Mouse (Mus musculus) midbrain, embryonic 11.5 days (tissue): ENCODE results near the gene S100a7a. TPM values are rescaled to one million over a fixed set of nuclear protein-coding genes. Genes with fewer than 3 reads are reported as not detected.

ENCODE experiments used
- polyA plus RNA-seq: library from polyadenylated mRNA; unstranded; fragments of >200 nt; fragmentation: Nextera tagmentation; extraction: Ambion mirVana; gene quantifications from 2 replicates; pipeline ENCODE4 v1.2.1, GENCODE M21; 2014

The S100a7a gene
- polyA plus RNA-seq, 1 experiment from 2014 or later, result not detected

Other genes with a start within 250 kb of the S100a7a start
- 34.4 and 34.7 TPM in 2 replicates for gene Ints3, start 220.4 kb upstream of the S100a7a start, polyA plus RNA-seq
- gene Npr1, start 188.2 kb upstream of the S100a7a start, polyA plus RNA-seq, result 2.4 and 2.7 TPM in 2 replicates
- gene Ilf2, start 177.9 kb upstream of the S100a7a start, polyA plus RNA-seq, result 338 and 369 TPM in 2 replicates
- gene Snapin, start 163.0 kb upstream of the S100a7a start, polyA plus RNA-seq, result 70.9 and 77.2 TPM in 2 replicates
- 138 and 146 TPM in 2 replicates for gene Chtop, start 144.5 kb upstream of the S100a7a start, polyA plus RNA-seq
- 6.9 and 8.0 TPM in 2 replicates for gene S100a1, start 139.6 kb upstream of the S100a7a start, polyA plus RNA-seq
- gene S100a13, start 139.6 kb upstream of the S100a7a start, polyA plus RNA-seq, result 11.6 and 14.1 TPM in 2 replicates
- not detected in 2 replicates for gene S100a14, start 127.2 kb upstream of the S100a7a start, polyA plus RNA-seq
- gene S100a16, start 116.8 kb upstream of the S100a7a start, polyA plus RNA-seq, result 37.2 and 40.0 TPM in 2 replicates
- not detected in 2 replicates for gene S100a3, start 93.4 kb upstream of the S100a7a start, polyA plus RNA-seq
- gene S100a2, start 63.8 kb upstream of the S100a7a start, polyA plus RNA-seq, result not detected in 2 replicates
- gene Gm42674, start 52.1 kb upstream of the S100a7a start, polyA plus RNA-seq, result not detected in 2 replicates
- gene S100a4, start 50.2 kb upstream of the S100a7a start, polyA plus RNA-seq, result 0.34 and 0.50 TPM in 2 replicates
- not detected in 2 replicates for gene S100a5, start 45.5 kb upstream of the S100a7a start, polyA plus RNA-seq
- 24.5 and 25.1 TPM in 2 replicates for gene S100a6, start 41.1 kb upstream of the S100a7a start, polyA plus RNA-seq
- gene S100a8, start 15.0 kb downstream of the S100a7a start, polyA plus RNA-seq, result 2.0 and 2.8 TPM in 2 replicates
- 1.5 and 2.0 TPM in 2 replicates for gene S100a9, start 41.7 kb downstream of the S100a7a start, polyA plus RNA-seq
- gene Pglyrp4, start 72.9 kb downstream of the S100a7a start, polyA plus RNA-seq, result not detected in 2 replicates
- gene Gm5849, start 123.9 kb downstream of the S100a7a start, polyA plus RNA-seq, result not detected in 2 replicates